Mouse (Mus musculus): ENCODE data around the gene Zyg11b. TPM values are rescaled to one million over a fixed set of nuclear protein-coding genes. Genes with fewer than 3 reads are reported as not detected.

Zyg11b gene
- 24.3 and 28.8 TPM in 2 replicates for polyA plus RNA-seq (2014; fragmentation: Nextera tagmentation; extraction: Ambion mirVana)

- peak; percentile 99 for DNase-seq (ENCODE audit: low spot score)
- no peaks in the 10 kb centered on the region; the same call in 1 of the 2 replicates for H3K36me3 ChIP-seq (ENCODE audit: control insufficient read depth, insufficient read depth, low read length)
- WGBS: under 1% methylated on average over 48 of the region's 58 CpGs
- no peaks in the 10 kb centered on the region for H3K9me3 ChIP-seq (ENCODE audit: control insufficient read depth, low read length)
- no peaks in the 10 kb centered on the region for H3K4me1 ChIP-seq (replicated peaks; ENCODE audit: control insufficient read depth, insufficient read depth, low read length)
- H3K4me3 ChIP-seq (ENCODE audit: low read depth, low read length): peak within 1 kb of the TSS; percentile 80
- H3K9ac ChIP-seq (ENCODE audit: low read length): peak within 1 kb of the TSS; percentile 89
- peak within 1 kb of the TSS; percentile 81 for H3K27ac ChIP-seq (ENCODE audit: low read depth, low read length)
- peak; percentile 95 for ATAC-seq (replicated peaks; ENCODE audit: low FRiP score)
- peak within 1 kb of the TSS; percentile 76 for H3K4me2 ChIP-seq (ENCODE audit: low read depth, low read length, severe bottlenecking)
- no peaks in the 10 kb centered on the region for H3K27me3 ChIP-seq (ENCODE audit: control insufficient read depth, insufficient read depth, low read length)
Measured at GRCm38 (mm10) chr4:108300670-108301373, at the start of gene Zyg11b. Zyg11b (minus strand) TSS chr4:108301096.

DNA sequence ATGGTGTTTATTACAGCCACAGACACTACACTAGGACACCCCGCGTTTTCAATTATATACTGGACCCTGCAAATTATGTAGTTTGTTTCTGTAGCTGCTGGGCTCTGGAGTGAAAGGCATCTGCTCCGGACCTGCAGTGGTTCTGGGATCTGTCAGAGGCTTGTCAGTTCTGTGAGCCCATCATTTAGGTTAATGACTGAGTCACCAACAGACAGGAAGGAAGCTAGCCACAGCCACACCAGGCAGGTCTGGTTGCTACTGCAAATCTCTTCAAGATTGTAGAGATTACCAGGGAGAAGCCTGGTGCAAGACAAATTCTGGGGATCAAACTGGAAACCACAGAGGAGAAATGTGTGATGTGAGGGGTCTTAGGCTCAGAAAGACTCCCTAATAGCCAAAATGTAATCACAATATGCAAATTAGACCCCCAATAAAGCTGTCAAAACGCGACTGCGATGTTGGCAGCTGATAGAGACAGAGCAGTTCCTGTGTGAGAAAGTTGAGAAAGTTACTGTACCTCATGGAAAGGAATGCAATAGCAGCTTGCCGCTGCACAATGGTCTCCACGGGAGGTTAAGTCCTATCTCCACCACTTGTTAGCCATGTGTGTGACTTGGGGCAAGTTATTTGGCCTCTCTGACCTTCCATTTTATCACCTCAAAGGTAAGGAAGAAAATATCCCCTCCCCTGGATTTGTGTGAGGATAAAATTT is 49.1 kb upstream of the Zyg11b start:
- DNase-seq (ENCODE audit: low spot score): no peak
- no peaks in the 10 kb centered on the region for H3K27me3 ChIP-seq (ENCODE audit: control insufficient read depth, insufficient read depth, low read length)
- H3K27ac ChIP-seq (ENCODE audit: low read depth, low read length): peak overlapping the region; percentile 82
- no peaks in the 10 kb centered on the region for H3K36me3 ChIP-seq (ENCODE audit: control insufficient read depth, insufficient read depth, low read length)
- no peaks in the 10 kb centered on the region for H3K9me3 ChIP-seq (ENCODE audit: control insufficient read depth, low read length)
- H3K4me1 ChIP-seq (replicated peaks; ENCODE audit: control insufficient read depth, insufficient read depth, low read length): peaks cover 24% of the 10 kb centered on the region
- H3K4me3 ChIP-seq (ENCODE audit: low read depth, low read length): no peak overlapping the region
- H3K9ac ChIP-seq (ENCODE audit: low read length): no peak overlapping the region; the same call in 1 of the 2 replicates
- H3K4me2 ChIP-seq (ENCODE audit: low read depth, low read length, severe bottlenecking): no peak overlapping the region
- no peak for ATAC-seq (replicated peaks; ENCODE audit: low FRiP score)
- 52% methylated on average over 8 of the region's 8 CpGs for WGBS

GRCm38 (mm10) chr4:108349064-108349463 is 48.2 kb upstream of the Zyg11b start:
- H3K9me3 ChIP-seq (ENCODE audit: control insufficient read depth, low read length): no peaks in the 10 kb centered on the region
- peaks cover 24% of the 10 kb centered on the region for H3K4me1 ChIP-seq (replicated peaks; ENCODE audit: control insufficient read depth, insufficient read depth, low read length)
- DNase-seq (ENCODE audit: low spot score) (no peak), ATAC-seq (replicated peaks; ENCODE audit: low FRiP score) (no peak)
- 70% methylated on average over 3 of the region's 3 CpGs for WGBS
- H3K4me2 ChIP-seq (ENCODE audit: low read depth, low read length, severe bottlenecking): no peak overlapping the region
- H3K27me3 ChIP-seq (ENCODE audit: control insufficient read depth, insufficient read depth, low read length): no peaks in the 10 kb centered on the region
- H3K36me3 ChIP-seq (ENCODE audit: control insufficient read depth, insufficient read depth, low read length): no peaks in the 10 kb centered on the region
- no peak overlapping the region for H3K4me3 ChIP-seq (ENCODE audit: low read depth, low read length)
- no peak overlapping the region for H3K9ac ChIP-seq (ENCODE audit: low read length)
- no peak overlapping the region for H3K27ac ChIP-seq (ENCODE audit: low read depth, low read length)

DNA sequence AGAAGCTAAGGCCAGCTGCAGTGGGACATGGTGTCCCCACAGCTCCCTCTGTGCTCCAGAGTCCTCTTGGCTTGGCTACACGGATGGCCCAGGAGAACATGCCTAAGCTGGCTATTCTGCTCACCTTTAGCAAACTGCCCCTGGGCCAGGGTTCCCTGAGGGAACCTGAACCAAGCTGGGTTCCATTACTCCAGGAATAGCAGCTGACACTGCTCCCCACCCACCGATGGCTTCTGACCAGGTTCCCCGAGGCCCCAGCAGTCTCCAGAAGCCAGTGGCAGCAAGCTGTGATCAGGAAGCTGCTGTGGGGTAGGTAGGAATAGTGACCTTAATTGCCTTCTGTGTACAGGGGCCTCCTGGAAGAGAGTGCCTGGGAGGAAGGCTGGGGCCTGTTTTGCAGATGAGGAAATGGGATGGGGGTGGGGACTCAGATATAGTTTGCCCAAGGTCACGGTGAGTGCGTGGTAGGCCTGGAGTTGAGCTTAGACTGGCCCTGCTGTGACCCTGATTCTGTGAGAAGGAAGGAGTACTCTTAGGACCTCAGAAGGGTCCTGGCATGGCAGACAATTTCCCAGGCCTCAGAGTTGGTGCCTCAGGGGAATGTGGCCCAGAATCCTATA is 47.5 kb upstream of the Zyg11b start:
- H3K9me3 ChIP-seq (ENCODE audit: control insufficient read depth, low read length): no peaks in the 10 kb centered on the region
- WGBS: 64% methylated on average over 5 of the region's 5 CpGs
- no peak overlapping the region for H3K9ac ChIP-seq (ENCODE audit: low read length)
- no peak overlapping the region for H3K4me3 ChIP-seq (ENCODE audit: low read depth, low read length)
- no peak overlapping the region for H3K27ac ChIP-seq (ENCODE audit: low read depth, low read length)
- H3K4me1 ChIP-seq (replicated peaks; ENCODE audit: control insufficient read depth, insufficient read depth, low read length): peaks cover 24% of the 10 kb centered on the region
- H3K36me3 ChIP-seq (ENCODE audit: control insufficient read depth, insufficient read depth, low read length): no peaks in the 10 kb centered on the region
- no peaks in the 10 kb centered on the region for H3K27me3 ChIP-seq (ENCODE audit: control insufficient read depth, insufficient read depth, low read length)
- no peak overlapping the region for H3K4me2 ChIP-seq (ENCODE audit: low read depth, low read length, severe bottlenecking)
- DNase-seq (ENCODE audit: low spot score): no peak
- no peak for ATAC-seq (replicated peaks; ENCODE audit: low FRiP score)

GRCm38 (mm10) chr4:108347111-108347510 is 46.2 kb upstream of the Zyg11b start:
- ATAC-seq (replicated peaks; ENCODE audit: low FRiP score): no peak
- Histone ChIP-seq H3K36me3 (ENCODE audit: control insufficient read depth, insufficient read depth, low read length) (no peaks in the 10 kb centered on the region), H3K9me3 (ENCODE audit: control insufficient read depth, low read length) (no peaks in the 10 kb centered on the region), H3K4me3 (ENCODE audit: low read depth, low read length) (no peak overlapping the region), H3K27me3 (ENCODE audit: control insufficient read depth, insufficient read depth, low read length) (no peaks in the 10 kb centered on the region), H3K27ac (ENCODE audit: low read depth, low read length) (no peak overlapping the region), H3K4me2 (ENCODE audit: low read depth, low read length, severe bottlenecking) (no peak overlapping the region), H3K4me1 (replicated peaks; ENCODE audit: control insufficient read depth, insufficient read depth, low read length) (peaks cover 24% of the 10 kb centered on the region), H3K9ac (ENCODE audit: low read length) (no peak overlapping the region)
- no peak for DNase-seq (ENCODE audit: low spot score)
- WGBS: 94% methylated on average over 5 of the region's 5 CpGs

DNA sequence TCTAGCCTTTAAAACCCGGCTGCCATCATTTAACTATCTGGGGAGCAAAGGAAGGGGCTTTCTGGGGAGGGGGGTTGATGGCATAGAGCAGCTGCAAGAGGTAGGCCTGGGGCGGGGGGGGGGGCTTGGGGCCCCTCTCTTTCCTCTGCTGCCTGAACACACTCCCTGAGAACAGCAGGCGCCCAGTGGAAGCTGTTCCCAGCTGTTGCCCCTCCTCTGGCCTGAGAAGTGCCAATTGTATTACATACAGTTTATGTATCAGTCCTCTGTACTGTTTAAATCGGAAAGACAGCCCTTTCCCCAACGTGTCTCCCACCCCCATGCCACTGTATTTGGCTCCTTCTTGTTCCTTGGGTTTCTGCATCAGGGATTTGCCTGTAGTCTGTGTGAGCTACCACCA is 44.9 kb upstream of the Zyg11b start:
- Histone ChIP-seq H3K4me1 (replicated peaks; ENCODE audit: control insufficient read depth, insufficient read depth, low read length) (peaks cover 18% of the 10 kb centered on the region), H3K27ac (ENCODE audit: low read depth, low read length) (no peak overlapping the region), H3K36me3 (ENCODE audit: control insufficient read depth, insufficient read depth, low read length) (no peaks in the 10 kb centered on the region), H3K4me2 (ENCODE audit: low read depth, low read length, severe bottlenecking) (no peak overlapping the region), H3K4me3 (ENCODE audit: low read depth, low read length) (no peak overlapping the region), H3K9me3 (ENCODE audit: control insufficient read depth, low read length) (no peaks in the 10 kb centered on the region), H3K27me3 (ENCODE audit: control insufficient read depth, insufficient read depth, low read length) (no peaks in the 10 kb centered on the region), H3K9ac (ENCODE audit: low read length) (no peak overlapping the region)
- ATAC-seq (replicated peaks; ENCODE audit: low FRiP score): no peak
- WGBS: 20% methylated on average over 5 of the region's 5 CpGs
- no peak for DNase-seq (ENCODE audit: low spot score)

GRCm38 (mm10) chr4:108344631-108345083 is 43.8 kb upstream of the Zyg11b start:
- Histone ChIP-seq H3K4me1 (replicated peaks; ENCODE audit: control insufficient read depth, insufficient read depth, low read length) (peaks cover 11% of the 10 kb centered on the region), H3K4me2 (ENCODE audit: low read depth, low read length, severe bottlenecking) (no peak overlapping the region; the same call in 1 of the 2 replicates), H3K9ac (ENCODE audit: low read length) (no peak overlapping the region), H3K27me3 (ENCODE audit: control insufficient read depth, insufficient read depth, low read length) (no peaks in the 10 kb centered on the region), H3K9me3 (ENCODE audit: control insufficient read depth, low read length) (no peaks in the 10 kb centered on the region), H3K27ac (ENCODE audit: low read depth, low read length) (peak overlapping the region; percentile 48; the same call in 1 of the 2 replicates), H3K36me3 (ENCODE audit: control insufficient read depth, insufficient read depth, low read length) (no peaks in the 10 kb centered on the region), H3K4me3 (ENCODE audit: low read depth, low read length) (no peak overlapping the region)
- DNase-seq (ENCODE audit: low spot score) (no peak), ATAC-seq (replicated peaks; ENCODE audit: low FRiP score) (peak; percentile 34; the same call in 1 of the 2 replicates)
- 11% methylated on average over 7 of the region's 7 CpGs for WGBS

GRCm38 (mm10) chr4:108339277-108339690 is 38.4 kb upstream of the Zyg11b start:
- no peak overlapping the region for H3K9ac ChIP-seq (ENCODE audit: low read length)

More at GRCm38 (mm10) chr4:108339277-108339690, 38.4 kb upstream of the Zyg11b start:
- DNase-seq (ENCODE audit: low spot score) (peak; percentile 79), ATAC-seq (replicated peaks; ENCODE audit: low FRiP score) (peak; percentile 78)
- Histone ChIP-seq H3K36me3 (ENCODE audit: control insufficient read depth, insufficient read depth, low read length) (peaks cover 6% of the 10 kb centered on the region; the same call in 1 of the 2 replicates), H3K9me3 (ENCODE audit: control insufficient read depth, low read length) (no peaks in the 10 kb centered on the region), H3K4me2 (ENCODE audit: low read depth, low read length, severe bottlenecking) (no peak overlapping the region), H3K27ac (ENCODE audit: low read depth, low read length) (0 out of 2 replicates have a peak overlapping the region, but pooled peaks have one; percentile 2), H3K27me3 (ENCODE audit: control insufficient read depth, insufficient read depth, low read length) (no peaks in the 10 kb centered on the region), H3K4me3 (ENCODE audit: low read depth, low read length) (no peak overlapping the region), H3K4me1 (replicated peaks; ENCODE audit: control insufficient read depth, insufficient read depth, low read length) (no peaks in the 10 kb centered on the region; the same call in 1 of the 2 replicates)
- 15% methylated on average over 4 of the region's 4 CpGs for WGBS

All from forebrain, embryonic 11.5 days (tissue).